Mouse (Mus musculus) cerebellum, adult 2 months (tissue): Measurements from ENCODE around the gene Map1lc3b. TPM values are rescaled to one million over a fixed set of nuclear protein-coding genes. Genes with fewer than 3 reads are reported as not detected.

ENCODE experiments used
- DNase-seq, 2 experiments: peaks; one replicate each; pipeline ENCODE4 v3.0.0; 2021
- H3K27ac ChIP-seq: fragments of 200-500 bp; 2 replicates; pipeline ENCODE4 v1.5.1; 2012; ENCODE audit warnings: low read length, control low read depth, inconsistent platforms; ENCODE audit not compliant: insufficient read depth
- H3K27me3 ChIP-seq: fragments of 200-500 bp; 2 replicates; pipeline ENCODE4 v1.6.1; 2012; ENCODE audit warnings: inconsistent platforms, mild to moderate bottlenecking, low read length, moderate library complexity; ENCODE audit not compliant: control insufficient read depth, insufficient read depth
- H3K4me1 ChIP-seq: fragments of 200-500 bp; 2 replicates; pipeline ENCODE4 v1.6.1; 2011; ENCODE audit warnings: low read length; ENCODE audit not compliant: control insufficient read depth, insufficient read depth
- H3K4me3 ChIP-seq: fragments of 200-500 bp; replicated peaks from 2 replicates; pipeline ENCODE3; 2011; ENCODE audit warnings: mild to moderate bottlenecking, low read depth, low read length, control low read depth; ENCODE audit not compliant: insufficient read depth
- CTCF ChIP-seq: fragments of 200-500 bp; IDR thresholded peaks from 2 replicates; pipeline ENCODE4 v1.5.1; 2011; ENCODE audit warnings: low read depth, mild to moderate bottlenecking, control low read depth, low read length, moderate library complexity, borderline replicate concordance; ENCODE audit not compliant: insufficient read depth
- POLR2A ChIP-seq: fragments of 200-500 bp; IDR thresholded peaks from 2 replicates; pipeline ENCODE4 v1.6.1; 2011; ENCODE audit warnings: low read length, control low read depth, borderline replicate concordance; ENCODE audit not compliant: insufficient read depth
- WGBS: fragments of 180-500 bp; shearing (Covaris S2); methylation state at CpG from one replicate; pipeline ENCODE4 v1.1.7; 2018; 5-methylcytosine and 5-hydroxymethylcytosine counted together
- polyA plus RNA-seq: library from polyadenylated mRNA; depleted of rRNA; stranded (reverse); fragments of >200 nt; gene quantifications from 2 replicates; pipeline ENCODE4 v1.2.3, GENCODE M21; 2012; rRNA removed

Map1lc3b gene
- polyA plus RNA-seq, result 138 and 154 TPM in 2 replicates

GRCm38 (mm10) chr8:121590203-121591177 lies at the start of gene Map1lc3b:
TSS of gene Map1lc3b (plus strand) at chr8:121590361.
- WGBS, result under 1% methylated on average over 94 of the region's 94 CpGs
- DNase-seq, result peak; percentile 97 to 98

GRCm38 (mm10) chr8:121541862-121542261 lies 48.3 kb upstream of the Map1lc3b start:
- no peak for TF ChIP-seq CTCF
- Histone ChIP-seq H3K4me3 (no peak overlapping the region), H3K27ac (no peak overlapping the region), H3K4me1 (no peaks in the 10 kb centered on the region), H3K27me3 (no peaks in the 10 kb centered on the region)
- DNase-seq, result no peak
- 84% methylated on average over 19 of the region's 19 CpGs for WGBS

More at GRCm38 (mm10) chr8:121590203-121591177, at the start of gene Map1lc3b:
- H3K4me1 ChIP-seq, result peaks cover 25% of the 10 kb centered on the region
- H3K4me3 ChIP-seq, result peak within 1 kb of the TSS; percentile 93
- peak within 1 kb of the TSS; percentile 72 for H3K27ac ChIP-seq
- TF ChIP-seq CTCF, result no peak
- 0 out of 2 replicates have a peak, but pooled peaks have one; percentile 70 for TF ChIP-seq POLR2A
- no peaks in the 10 kb centered on the region for H3K27me3 ChIP-seq

- 21% methylated on average over 13 of the region's 13 CpGs for WGBS
- H3K4me3 ChIP-seq, result no peak overlapping the region
- no peaks in the 10 kb centered on the region for H3K27me3 ChIP-seq
- H3K4me1 ChIP-seq, result no peaks in the 10 kb centered on the region
- DNase-seq, result no peak
- no peak overlapping the region for H3K27ac ChIP-seq
- no peak for TF ChIP-seq POLR2A
- no peak for TF ChIP-seq CTCF
These were observed 47.3 kb upstream of the Map1lc3b start for GRCm38 (mm10) chr8:121542901-121543300.

GRCm38 (mm10) chr8:121544276-121544785 lies 45.8 kb upstream of the Map1lc3b start, which contains the start of gene 1700018B08Rik:
TSS of gene 1700018B08Rik (minus strand) at chr8:121544320.
- Histone ChIP-seq H3K4me3 (no peak within 1 kb of the TSS), H3K27ac (no peak within 1 kb of the TSS), H3K27me3 (no peaks in the 10 kb centered on the region), H3K4me1 (no peaks in the 10 kb centered on the region)
- WGBS, result 81% methylated on average over 12 of the region's 12 CpGs
- DNase-seq, result no peak
- TF ChIP-seq CTCF (no peak), POLR2A (no peak)

DNA sequence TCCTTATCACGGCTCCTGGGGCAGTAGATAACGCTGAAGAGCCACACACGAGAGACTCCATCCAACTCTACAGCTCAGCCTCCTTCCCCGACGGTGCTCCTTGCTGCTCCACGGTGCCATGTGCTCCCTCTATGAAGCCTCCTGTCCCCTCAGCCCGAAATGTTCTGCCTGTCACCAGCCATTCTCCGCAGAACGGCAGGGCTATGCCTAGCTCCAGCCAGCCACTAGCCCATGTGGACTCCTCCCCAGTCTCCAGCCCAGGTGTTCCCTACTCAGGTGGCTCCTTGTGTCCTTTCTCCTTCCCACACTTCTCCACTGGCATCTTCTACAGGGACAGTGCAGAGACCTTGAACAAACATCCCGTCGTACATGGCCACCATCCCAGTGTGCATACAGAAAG lies 45.2 kb upstream of the Map1lc3b start:
- H3K4me3 ChIP-seq, result no peak overlapping the region
- H3K27me3 ChIP-seq, result no peaks in the 10 kb centered on the region
- WGBS, result 78% methylated on average over 11 of the region's 11 CpGs
- no peak for DNase-seq
- H3K4me1 ChIP-seq, result no peaks in the 10 kb centered on the region
- TF ChIP-seq CTCF (no peak), POLR2A (no peak)
- H3K27ac ChIP-seq, result no peak overlapping the region

- H3K4me3 ChIP-seq, result no peak overlapping the region
- H3K27ac ChIP-seq, result no peak overlapping the region
- H3K4me1 ChIP-seq, result no peaks in the 10 kb centered on the region
- DNase-seq, result peak; percentile 70 to 81
- 2% methylated on average over 7 of the region's 7 CpGs for WGBS
- TF ChIP-seq CTCF (peak; percentile 89), POLR2A (no peak)
- no peaks in the 10 kb centered on the region for H3K27me3 ChIP-seq
These were observed 43.0 kb upstream of the Map1lc3b start for GRCm38 (mm10) chr8:121547132-121547531.

GRCm38 (mm10) chr8:121550056-121550455 lies 40.1 kb upstream of the Map1lc3b start:
- no peak overlapping the region for H3K27ac ChIP-seq
- H3K27me3 ChIP-seq, result no peaks in the 10 kb centered on the region
- no peak overlapping the region for H3K4me3 ChIP-seq
- 36% methylated on average over 6 of the region's 6 CpGs for WGBS
- H3K4me1 ChIP-seq, result no peaks in the 10 kb centered on the region
- TF ChIP-seq POLR2A, result no peak
- no peak for TF ChIP-seq CTCF
- DNase-seq, result no peak

DNA sequence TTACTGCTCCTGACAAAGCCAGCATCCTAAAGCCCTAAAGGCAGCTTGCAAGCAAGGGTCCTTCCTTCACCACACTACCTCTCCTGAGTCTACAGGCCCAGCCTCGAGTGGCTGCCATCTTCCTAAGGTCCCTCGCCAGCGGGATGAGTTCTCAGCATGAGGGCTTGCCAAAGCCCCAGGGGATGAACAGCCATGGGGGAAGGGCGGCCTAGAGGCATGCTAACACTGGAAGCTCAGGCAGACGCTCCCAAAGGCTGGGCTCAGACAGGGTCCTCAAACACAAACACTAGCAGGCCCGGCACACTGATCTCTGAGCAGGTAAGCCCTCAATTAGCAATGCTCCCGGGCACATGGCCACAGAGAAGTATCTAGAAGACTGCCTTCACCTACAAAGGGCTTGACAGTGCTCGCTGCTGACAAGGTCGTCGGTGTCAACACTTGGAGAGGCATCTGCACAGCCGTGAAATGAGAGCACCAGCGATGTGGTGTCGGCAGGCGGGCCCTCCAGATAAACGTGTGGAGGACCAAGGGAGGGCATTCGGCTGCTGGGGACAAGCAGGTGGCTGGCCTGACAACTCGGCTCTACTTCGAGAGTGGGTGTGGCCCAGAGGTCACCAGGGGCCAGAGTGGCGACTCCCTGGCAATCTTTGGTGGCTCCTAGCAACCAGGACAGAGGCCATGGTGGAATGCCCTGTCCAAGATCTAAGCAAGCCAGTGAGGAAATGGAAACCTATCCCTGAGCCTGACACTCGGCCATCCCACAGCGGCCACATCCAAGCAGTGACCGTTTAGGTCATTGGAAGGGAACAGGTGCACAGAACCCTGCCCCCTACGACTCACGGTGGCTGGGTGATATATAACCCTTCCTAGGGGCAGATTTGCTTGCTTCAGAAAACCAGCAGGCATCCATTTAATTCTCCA lies 38.8 kb upstream of the Map1lc3b start:
- H3K4me1 ChIP-seq, result no peaks in the 10 kb centered on the region
- TF ChIP-seq CTCF (no peak), POLR2A (no peak)
- no peak overlapping the region for H3K4me3 ChIP-seq
- H3K27ac ChIP-seq, result no peak overlapping the region
- H3K27me3 ChIP-seq, result no peaks in the 10 kb centered on the region
- no peak for DNase-seq
- WGBS, result 55% methylated on average over 24 of the region's 24 CpGs
